Mouse (Mus musculus): ENCODE measurements around the gene Cacna1g. TPM values are rescaled to one million over a fixed set of nuclear protein-coding genes. Genes with fewer than 3 reads are reported as not detected.

Gene Cacna1g
- 10.9 and 14.1 TPM in 2 replicates for polyA plus RNA-seq (2014; fragmentation: Nextera tagmentation; extraction: Ambion mirVana)

DNA sequence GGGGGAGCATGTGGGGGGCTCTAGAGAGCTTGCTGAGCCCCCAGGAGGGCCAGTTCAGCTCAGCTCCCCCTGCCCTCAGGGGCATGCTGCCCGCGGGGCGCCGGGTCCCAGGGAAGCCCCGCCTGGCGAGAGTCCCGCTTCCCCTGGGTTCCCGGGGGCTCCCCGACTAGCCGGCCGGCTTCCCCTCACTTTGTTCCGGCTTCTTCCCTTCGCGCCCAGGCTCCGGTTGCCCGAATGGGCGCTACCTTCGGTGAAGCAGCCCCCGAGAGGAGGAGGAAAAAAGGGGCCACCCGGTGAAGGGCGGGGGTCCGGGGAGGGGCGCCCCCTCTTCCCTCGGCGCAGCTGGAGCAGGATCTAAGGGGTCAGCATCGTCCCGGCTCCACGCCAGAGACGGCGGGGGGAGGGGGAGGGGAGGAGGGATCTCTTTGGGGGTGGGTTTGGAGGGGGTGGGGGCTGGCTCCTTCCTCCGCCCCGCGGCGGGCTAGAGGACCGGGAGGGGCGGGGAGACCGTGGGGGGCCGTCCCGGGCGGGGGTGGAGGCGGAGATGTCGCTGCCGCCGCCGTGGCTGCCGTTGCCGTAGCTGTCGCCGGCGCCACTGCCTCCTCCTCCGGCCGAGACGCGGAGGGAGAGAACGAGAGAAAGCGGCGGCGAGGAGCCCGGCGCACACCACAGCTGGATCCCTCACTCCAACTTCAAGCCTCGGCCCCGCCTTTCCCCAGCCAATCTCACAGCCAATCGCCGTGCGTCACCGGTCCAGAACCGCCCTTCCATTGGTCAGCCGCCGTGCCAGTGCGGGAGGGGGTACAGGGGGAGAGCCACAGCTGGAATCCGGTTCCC lies at the start of gene Cacna1g:
Gene Cacna1g, minus strand, starts transcription at position 492 of the 837 bp plus-strand sequence.
- H3K9me3 ChIP-seq (replicated peaks; ENCODE audit: control insufficient read depth, low read length): no peaks in the 10 kb centered on the region
- peak within 1 kb of the TSS; percentile 77 for H3K9ac ChIP-seq (replicated peaks; ENCODE audit: low read length)
- peak within 1 kb of the TSS; percentile 92 for H3K27ac ChIP-seq (replicated peaks; ENCODE audit: low read depth, low read length)
- H3K36me3 ChIP-seq (replicated peaks; ENCODE audit: control insufficient read depth, insufficient read depth, low read depth, low read length): no peaks in the 10 kb centered on the region
- peak; percentile 82 for ATAC-seq (replicated peaks; ENCODE audit: insufficient number of reproducible peaks, low FRiP score, low TSS enrichment, low read depth)
- H3K4me2 ChIP-seq (ENCODE audit: low read depth, low read length): peak within 1 kb of the TSS; percentile 61
- H3K4me3 ChIP-seq (ENCODE audit: low read depth, low read length): peak within 1 kb of the TSS; percentile 62
- peak; percentile 95 for DNase-seq (ENCODE audit: low spot score)
- under 1% methylated on average over 27 of the region's 71 CpGs for WGBS
- H3K4me1 ChIP-seq (ENCODE audit: control insufficient read depth, insufficient read depth, low read length): peaks cover 6% of the 10 kb centered on the region
- peaks cover 9% of the 10 kb centered on the region for H3K27me3 ChIP-seq (ENCODE audit: control insufficient read depth, insufficient read depth, low read length)

DNA sequence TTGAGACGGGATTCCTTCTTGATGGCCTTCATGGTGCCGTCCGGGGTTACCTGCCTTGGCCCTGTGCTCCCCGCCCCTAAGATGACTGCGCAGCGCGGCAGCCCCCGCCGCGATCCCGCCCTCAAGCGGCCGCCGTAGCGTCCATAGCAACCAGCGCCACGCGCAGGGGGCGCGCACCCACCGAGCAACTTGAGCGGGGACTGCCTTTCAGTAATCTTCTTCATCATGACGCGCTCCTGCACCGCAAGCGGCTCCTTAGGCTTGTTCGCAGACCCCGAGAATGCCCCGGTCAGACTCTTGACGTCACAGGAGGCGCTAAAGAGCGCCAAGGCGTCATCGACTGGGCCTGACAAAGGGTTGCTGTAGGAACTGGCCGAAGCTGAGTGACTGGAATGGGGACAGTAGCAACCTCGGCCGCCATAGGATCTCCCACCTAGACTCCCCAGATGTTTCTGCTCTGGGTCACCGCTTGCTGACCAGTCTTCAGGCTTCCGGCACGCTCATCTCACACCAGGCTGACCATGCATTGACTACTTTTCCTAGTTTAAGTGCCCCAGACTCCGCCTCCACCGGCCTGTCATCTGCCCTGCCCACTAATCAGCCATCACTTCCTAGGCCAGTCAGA lies 47.3 kb upstream of the Cacna1g start, which contains the start of gene Mycbpap:
Gene Mycbpap, minus strand, starts transcription at position 524 of the 625 bp plus-strand sequence.
- Histone ChIP-seq H3K27me3 (ENCODE audit: control insufficient read depth, insufficient read depth, low read length) (no peaks in the 10 kb centered on the region), H3K4me3 (ENCODE audit: low read depth, low read length) (peak within 1 kb of the TSS; percentile 53), H3K27ac (replicated peaks; ENCODE audit: low read depth, low read length) (no peak within 1 kb of the TSS), H3K36me3 (replicated peaks; ENCODE audit: control insufficient read depth, insufficient read depth, low read depth, low read length) (no peaks in the 10 kb centered on the region), H3K9ac (replicated peaks; ENCODE audit: low read length) (peak within 1 kb of the TSS; percentile 62), H3K9me3 (replicated peaks; ENCODE audit: control insufficient read depth, low read length) (no peaks in the 10 kb centered on the region), H3K4me2 (ENCODE audit: low read depth, low read length) (peak within 1 kb of the TSS; percentile 87), H3K4me1 (ENCODE audit: control insufficient read depth, insufficient read depth, low read length) (no peaks in the 10 kb centered on the region; the same call in 1 of the 2 replicates)
- 1% methylated on average over 42 of the region's 42 CpGs for WGBS
- peak; percentile 81 for DNase-seq (ENCODE audit: low spot score)
- peak; percentile 53 for ATAC-seq (replicated peaks; ENCODE audit: insufficient number of reproducible peaks, low FRiP score, low TSS enrichment, low read depth)

DNA sequence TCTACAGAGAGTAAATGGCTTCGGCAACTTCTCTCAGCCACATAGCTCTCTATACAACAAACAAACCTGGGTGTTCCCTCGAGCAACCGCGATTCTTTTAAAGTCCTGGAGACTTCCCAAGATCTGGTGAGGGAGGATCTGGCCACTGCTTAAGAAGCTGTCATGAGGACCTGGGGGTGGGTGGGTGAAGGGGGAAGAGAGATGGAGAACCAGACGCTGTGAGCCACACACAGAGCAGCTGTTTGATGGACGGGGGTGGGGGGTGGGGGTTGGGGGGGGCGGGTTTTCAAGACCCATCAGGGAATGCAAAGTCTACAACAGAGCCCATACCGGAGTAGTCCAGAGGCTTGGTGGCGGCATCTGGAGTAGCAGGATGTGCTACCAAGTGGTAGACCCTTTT lies 39.5 kb upstream of the Cacna1g start:
- no peaks in the 10 kb centered on the region for H3K36me3 ChIP-seq (replicated peaks; ENCODE audit: control insufficient read depth, insufficient read depth, low read depth, low read length)
- H3K4me1 ChIP-seq (ENCODE audit: control insufficient read depth, insufficient read depth, low read length): no peaks in the 10 kb centered on the region
- no peaks in the 10 kb centered on the region for H3K9me3 ChIP-seq (replicated peaks; ENCODE audit: control insufficient read depth, low read length)
- DNase-seq (ENCODE audit: low spot score) (no peak), ATAC-seq (replicated peaks; ENCODE audit: insufficient number of reproducible peaks, low FRiP score, low TSS enrichment, low read depth) (no peak)
- H3K27me3 ChIP-seq (ENCODE audit: control insufficient read depth, insufficient read depth, low read length): no peaks in the 10 kb centered on the region
- WGBS: 64% methylated on average over 9 of the region's 9 CpGs
- H3K4me3 ChIP-seq (ENCODE audit: low read depth, low read length): no peak overlapping the region
- H3K4me2 ChIP-seq (ENCODE audit: low read depth, low read length): no peak overlapping the region
- no peak overlapping the region for H3K27ac ChIP-seq (replicated peaks; ENCODE audit: low read depth, low read length)
- H3K9ac ChIP-seq (replicated peaks; ENCODE audit: low read length): no peak overlapping the region

DNA sequence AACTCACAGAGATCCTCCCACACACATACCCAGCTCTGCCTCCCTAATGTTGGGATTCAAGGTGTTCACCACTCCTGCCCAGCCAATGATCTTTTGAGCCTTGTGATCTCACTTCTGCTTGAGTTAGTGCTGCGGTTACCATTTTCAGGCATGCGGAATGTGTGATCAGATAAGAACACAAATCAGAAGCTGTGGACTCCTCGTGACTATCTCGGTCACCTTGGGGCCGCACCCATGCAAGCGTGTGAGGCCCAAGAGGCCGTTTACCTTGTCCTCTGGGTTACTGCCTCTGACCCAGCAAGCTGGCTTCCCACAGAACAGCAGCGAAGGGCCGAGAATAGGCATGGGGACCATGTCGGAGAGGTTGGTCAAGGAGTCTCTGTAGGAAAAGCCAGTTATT lies 35.0 kb upstream of the Cacna1g start:
- Histone ChIP-seq H3K27ac (replicated peaks; ENCODE audit: low read depth, low read length) (no peak overlapping the region), H3K4me3 (ENCODE audit: low read depth, low read length) (no peak overlapping the region), H3K36me3 (replicated peaks; ENCODE audit: control insufficient read depth, insufficient read depth, low read depth, low read length) (no peaks in the 10 kb centered on the region), H3K27me3 (ENCODE audit: control insufficient read depth, insufficient read depth, low read length) (no peaks in the 10 kb centered on the region), H3K9ac (replicated peaks; ENCODE audit: low read length) (no peak overlapping the region), H3K9me3 (replicated peaks; ENCODE audit: control insufficient read depth, low read length) (no peaks in the 10 kb centered on the region), H3K4me2 (ENCODE audit: low read depth, low read length) (no peak overlapping the region), H3K4me1 (ENCODE audit: control insufficient read depth, insufficient read depth, low read length) (no peaks in the 10 kb centered on the region)
- 90% methylated on average over 10 of the region's 10 CpGs for WGBS
- ATAC-seq (replicated peaks; ENCODE audit: insufficient number of reproducible peaks, low FRiP score, low TSS enrichment, low read depth): no peak
- no peak for DNase-seq (ENCODE audit: low spot score)

DNA sequence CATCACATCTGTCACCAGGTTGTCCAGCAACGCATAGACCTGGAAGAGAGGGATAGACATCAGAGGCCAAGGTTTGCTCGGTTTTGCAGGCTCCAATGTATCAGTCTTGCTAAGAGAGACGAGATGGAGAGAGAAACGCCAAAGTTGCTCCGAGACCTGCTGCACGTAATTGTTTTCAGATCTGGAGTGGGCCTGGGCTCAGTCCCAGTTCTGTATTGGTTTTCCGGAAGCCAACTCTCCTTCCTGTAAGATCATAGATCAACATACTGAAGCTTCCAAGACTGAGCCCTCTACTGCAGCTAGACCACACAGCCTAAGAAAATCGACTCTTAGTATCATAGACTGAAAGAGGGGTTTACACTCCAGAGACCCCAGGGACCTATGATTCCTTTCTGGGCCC lies 27.5 kb upstream of the Cacna1g start:
- Histone ChIP-seq H3K4me2 (ENCODE audit: low read depth, low read length) (no peak overlapping the region), H3K9ac (replicated peaks; ENCODE audit: low read length) (no peak overlapping the region), H3K4me1 (ENCODE audit: control insufficient read depth, insufficient read depth, low read length) (peaks cover 12% of the 10 kb centered on the region), H3K4me3 (ENCODE audit: low read depth, low read length) (no peak overlapping the region), H3K27me3 (ENCODE audit: control insufficient read depth, insufficient read depth, low read length) (no peaks in the 10 kb centered on the region; the same call in 1 of the 2 replicates), H3K27ac (replicated peaks; ENCODE audit: low read depth, low read length) (no peak overlapping the region), H3K36me3 (replicated peaks; ENCODE audit: control insufficient read depth, insufficient read depth, low read depth, low read length) (no peaks in the 10 kb centered on the region), H3K9me3 (replicated peaks; ENCODE audit: control insufficient read depth, low read length) (no peaks in the 10 kb centered on the region)
- DNase-seq (ENCODE audit: low spot score) (no peak), ATAC-seq (replicated peaks; ENCODE audit: insufficient number of reproducible peaks, low FRiP score, low TSS enrichment, low read depth) (no peak)
- WGBS: 76% methylated on average over 8 of the region's 8 CpGs

DNA sequence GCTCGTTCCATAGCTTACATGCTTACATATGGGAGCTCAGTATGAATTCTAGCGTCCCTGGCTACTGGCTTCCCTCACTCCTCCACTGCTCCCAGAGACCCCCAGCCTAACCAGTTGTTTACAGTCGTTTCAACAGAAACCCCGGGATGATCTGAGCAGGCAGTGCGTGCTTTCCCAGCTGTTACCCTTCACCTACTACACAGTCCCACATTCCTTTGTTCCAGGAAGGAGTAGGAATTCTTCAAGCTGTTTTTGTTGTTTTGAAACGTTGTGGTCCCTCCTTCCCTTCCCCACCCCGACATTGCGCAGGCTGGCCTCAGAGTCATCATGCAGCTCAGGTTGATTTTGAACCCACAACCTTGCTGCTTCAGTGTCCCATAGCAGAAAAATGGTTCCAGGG lies 26.4 kb upstream of the Cacna1g start:
- DNase-seq (ENCODE audit: low spot score) (no peak), ATAC-seq (replicated peaks; ENCODE audit: insufficient number of reproducible peaks, low FRiP score, low TSS enrichment, low read depth) (no peak)
- Histone ChIP-seq H3K9ac (replicated peaks; ENCODE audit: low read length) (no peak overlapping the region), H3K9me3 (replicated peaks; ENCODE audit: control insufficient read depth, low read length) (no peaks in the 10 kb centered on the region), H3K4me2 (ENCODE audit: low read depth, low read length) (peak overlapping the region; percentile 73), H3K27me3 (ENCODE audit: control insufficient read depth, insufficient read depth, low read length) (no peaks in the 10 kb centered on the region; the same call in 1 of the 2 replicates), H3K4me1 (ENCODE audit: control insufficient read depth, insufficient read depth, low read length) (peaks cover 12% of the 10 kb centered on the region), H3K27ac (replicated peaks; ENCODE audit: low read depth, low read length) (no peak overlapping the region), H3K36me3 (replicated peaks; ENCODE audit: control insufficient read depth, insufficient read depth, low read depth, low read length) (no peaks in the 10 kb centered on the region), H3K4me3 (ENCODE audit: low read depth, low read length) (no peak overlapping the region)
- WGBS: 18% methylated on average over 8 of the region's 8 CpGs

- H3K27me3 ChIP-seq (ENCODE audit: control insufficient read depth, insufficient read depth, low read length): no peaks in the 10 kb centered on the region; the same call in 1 of the 2 replicates
- H3K9me3 ChIP-seq (replicated peaks; ENCODE audit: control insufficient read depth, low read length): no peaks in the 10 kb centered on the region
- H3K4me3 ChIP-seq (ENCODE audit: low read depth, low read length): peak within 1 kb of the TSS; percentile 36
- WGBS: under 1% methylated on average over 26 of the region's 26 CpGs
- ATAC-seq (replicated peaks; ENCODE audit: insufficient number of reproducible peaks, low FRiP score, low TSS enrichment, low read depth) (peak; percentile 31; the same call in 1 of the 2 replicates), DNase-seq (ENCODE audit: low spot score) (peak; percentile 75)
- H3K36me3 ChIP-seq (replicated peaks; ENCODE audit: control insufficient read depth, insufficient read depth, low read depth, low read length): no peaks in the 10 kb centered on the region
- H3K4me1 ChIP-seq (ENCODE audit: control insufficient read depth, insufficient read depth, low read length): peaks cover 12% of the 10 kb centered on the region
- peak within 1 kb of the TSS; percentile 56; the same call in 1 of the 2 replicates for H3K27ac ChIP-seq (replicated peaks; ENCODE audit: low read depth, low read length)
- H3K9ac ChIP-seq (replicated peaks; ENCODE audit: low read length): peak within 1 kb of the TSS; percentile 59
- peak within 1 kb of the TSS; percentile 73 for H3K4me2 ChIP-seq (ENCODE audit: low read depth, low read length)
These were observed 25.7 kb upstream of the Cacna1g start, which contains the start of gene Epn3 for GRCm38 (mm10) chr11:94499661-94500152. Epn3 (minus strand) TSS chr11:94499974.
